Mouse (Mus musculus) heart, postnatal 0 days (tissue): ENCODE measurements around the gene Top2a.

Source experiments
- CTCF ChIP-seq: IDR thresholded peaks from 2 replicates; pipeline ENCODE4 v1.5.1; 2016; ENCODE audit warnings: antibody characterized with exemption, control low read depth, low read depth
- EP300 ChIP-seq: IDR thresholded peaks from 2 replicates; pipeline ENCODE4 v1.6.1; 2016; ENCODE audit warnings: antibody characterized with exemption, low read depth

DNA sequence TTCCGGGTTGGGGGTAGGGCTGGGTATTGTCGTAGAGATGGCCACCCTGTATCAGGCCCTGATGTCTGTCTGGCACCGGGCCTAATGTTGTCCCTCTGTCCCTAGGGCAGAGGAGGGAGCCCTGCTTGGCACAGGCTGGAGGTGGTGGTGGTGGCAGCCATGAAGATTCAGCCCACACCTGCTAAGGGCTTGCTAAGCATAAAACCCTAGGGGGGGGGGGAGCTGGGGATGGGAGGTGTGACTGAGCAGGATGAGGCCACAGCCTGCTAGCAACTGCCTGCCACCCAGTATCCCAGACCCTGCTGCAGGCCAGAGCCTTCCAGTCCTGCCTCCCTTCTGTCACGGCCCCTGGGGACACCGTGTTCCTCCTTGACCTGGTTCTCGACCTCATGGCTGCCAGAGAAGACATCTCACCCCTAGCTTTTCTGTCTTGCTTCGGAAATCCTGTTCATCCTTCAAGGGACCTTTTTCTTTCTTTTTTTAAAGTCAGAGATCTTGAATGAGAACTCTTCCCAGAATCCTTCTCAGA, 68.2 kb downstream of the Top2a start:
- no peak for TF ChIP-seq CTCF
- no peak for TF ChIP-seq EP300
